Comparison of ENCODE assay signal across 10 mouse cellular contexts in the genomic region with DNA sequence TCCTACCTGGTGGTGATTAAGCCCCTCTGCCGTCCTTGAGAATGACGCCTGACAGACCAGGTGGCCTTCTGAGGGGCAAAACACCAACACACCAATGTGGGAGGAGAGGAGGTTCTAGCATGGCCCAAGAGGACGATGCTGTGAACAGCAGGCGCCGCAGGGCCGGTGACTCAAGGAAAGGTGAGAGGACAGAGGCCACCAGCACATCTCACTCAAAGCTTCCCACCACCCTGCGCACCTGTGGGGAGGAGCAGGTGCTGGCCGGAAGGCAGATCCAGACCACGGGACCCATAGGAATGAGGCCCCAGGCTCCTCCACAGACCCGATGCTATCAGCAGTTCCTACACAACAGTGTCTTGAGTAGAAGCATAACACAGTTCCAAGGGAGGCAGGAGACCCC. TPM values are rescaled to one million over a fixed set of nuclear protein-coding genes. Genes with fewer than 3 reads are reported as not detected.
DNase-seq lines count a peak whose midpoint lies in the region; ATAC-seq and TF ChIP-seq lines count a peak whose summit lies in the region.
"Had no signal": no experiment of that assay in that cellular context is flagged by ENCODE, and none has a peak within 500 bp of the region (broad histone marks: within the 10 kb centered on the region; RNA-seq: fewer than 3 reads in every experiment).

No protein-coding gene starts in this region.

- H3K9me3 ChIP-seq in kidney, embryonic 14.5 days (ENCODE audit: control insufficient read depth, low read length), result no peaks in the 10 kb centered on the region
- no peaks in the 10 kb centered on the region for H3K9me3 ChIP-seq in embryonic facial prominence, embryonic 10.5 days
- H3K9me3 ChIP-seq in hindbrain, embryonic 10.5 days, result no peaks in the 10 kb centered on the region
- H3K9me3 ChIP-seq in midbrain, embryonic 14.5 days (ENCODE audit: control insufficient read depth, low read length), result no peaks in the 10 kb centered on the region
- H3K9me3 ChIP-seq in liver, postnatal 0 days (ENCODE audit: low read length), result no peaks in the 10 kb centered on the region

- ATAC-seq in kidney, embryonic 14.5 days (ENCODE audit: low FRiP score, low TSS enrichment), result no peak
- ATAC-seq in midbrain, embryonic 14.5 days (ENCODE audit: low FRiP score, low TSS enrichment), result no peak
- ATAC-seq in liver, postnatal 0 days, result no peak
- no peak for ATAC-seq in megakaryocyte-erythroid progenitor cell, adult 5-6 weeks (replicated peaks; ENCODE audit: low FRiP score, low TSS enrichment, poor library complexity, severe bottlenecking)

- peak overlapping the region; percentile 82 for H3K4me3 ChIP-seq in kidney, embryonic 14.5 days (ENCODE audit: low read length)
- peak overlapping the region; percentile 95 for H3K4me3 ChIP-seq in embryonic facial prominence, embryonic 10.5 days
- peak overlapping the region; percentile 95 for H3K4me3 ChIP-seq in hindbrain, embryonic 10.5 days
- peak overlapping the region; percentile 91 for H3K4me3 ChIP-seq in midbrain, embryonic 14.5 days (replicated peaks; ENCODE audit: low read depth, low read length)
- no peak overlapping the region for H3K4me3 ChIP-seq in liver, postnatal 0 days (ENCODE audit: low read depth, low read length)

- peak overlapping the region; percentile 91; the same call in 1 of the 2 replicates for H3K9ac ChIP-seq in kidney, embryonic 14.5 days (ENCODE audit: low read depth, low read length)
- H3K9ac ChIP-seq in midbrain, embryonic 14.5 days (replicated peaks; ENCODE audit: low read length), result peak overlapping the region; percentile 98
- H3K9ac ChIP-seq in liver, postnatal 0 days (replicated peaks), result no peak overlapping the region

- TF ChIP-seq EP300 in liver, postnatal 0 days (IDR thresholded peaks at IDR 0.05; ENCODE audit: low read depth), result no peak

- H3K4me2 ChIP-seq in kidney, embryonic 14.5 days (replicated peaks; ENCODE audit: low read depth, low read length), result peak overlapping the region; percentile 96
- peak overlapping the region; percentile 86 for H3K4me2 ChIP-seq in midbrain, embryonic 14.5 days (ENCODE audit: low read length)
- no peak overlapping the region for H3K4me2 ChIP-seq in liver, postnatal 0 days (ENCODE audit: low read depth, low read length)

- no peaks in the 10 kb centered on the region for H3K36me3 ChIP-seq in kidney, embryonic 14.5 days (ENCODE audit: control insufficient read depth, insufficient read depth, low read length)
- H3K36me3 ChIP-seq in embryonic facial prominence, embryonic 10.5 days (replicated peaks), result peaks cover 3% of the 10 kb centered on the region; the same call in 1 of the 2 replicates
- no peaks in the 10 kb centered on the region; the same call in 1 of the 2 replicates for H3K36me3 ChIP-seq in hindbrain, embryonic 10.5 days
- H3K36me3 ChIP-seq in midbrain, embryonic 14.5 days (ENCODE audit: control insufficient read depth, insufficient read depth, low read length), result no peaks in the 10 kb centered on the region
- H3K36me3 ChIP-seq in liver, postnatal 0 days (replicated peaks; ENCODE audit: insufficient read depth, low read length), result no peaks in the 10 kb centered on the region

- no peak overlapping the region for H3K27ac ChIP-seq in kidney, embryonic 14.5 days (ENCODE audit: low read depth, low read length)
- H3K27ac ChIP-seq in embryonic facial prominence, embryonic 10.5 days (replicated peaks), result peak overlapping the region; percentile 96; the same call in 1 of the 2 replicates
- peak overlapping the region; percentile 98 for H3K27ac ChIP-seq in hindbrain, embryonic 10.5 days
- H3K27ac ChIP-seq in midbrain, embryonic 14.5 days (replicated peaks; ENCODE audit: low read depth, low read length), result peak overlapping the region; percentile 91
- no peak overlapping the region for H3K27ac ChIP-seq in liver, postnatal 0 days (ENCODE audit: low read depth)

- TF ChIP-seq CTCF in liver, postnatal 0 days (IDR thresholded peaks at IDR 0.05; ENCODE audit: low read depth), result no peak

- H3K4me1 ChIP-seq in kidney, embryonic 14.5 days (ENCODE audit: control insufficient read depth, insufficient read depth, low read length), result peaks cover 28% of the 10 kb centered on the region
- peaks cover 52% of the 10 kb centered on the region for H3K4me1 ChIP-seq in embryonic facial prominence, embryonic 10.5 days
- peaks cover 73% of the 10 kb centered on the region for H3K4me1 ChIP-seq in hindbrain, embryonic 10.5 days (replicated peaks)
- H3K4me1 ChIP-seq in midbrain, embryonic 14.5 days (ENCODE audit: control insufficient read depth, insufficient read depth, low read length), result peaks cover 30% of the 10 kb centered on the region
- H3K4me1 ChIP-seq in liver, postnatal 0 days (ENCODE audit: insufficient read depth), result peaks cover 5% of the 10 kb centered on the region

- WGBS in kidney, embryonic 14.5 days, result 26% methylated on average over 10 of the region's 10 CpGs
- WGBS in embryonic facial prominence, embryonic 10.5 days, result 39% methylated on average over 10 of the region's 10 CpGs
- 45% methylated on average over 10 of the region's 10 CpGs for WGBS in hindbrain, embryonic 10.5 days
- WGBS in midbrain, embryonic 14.5 days, result 26% methylated on average over 10 of the region's 10 CpGs
- 41% methylated on average over 10 of the region's 10 CpGs for WGBS in liver, postnatal 0 days (ENCODE audit: insufficient replicate concordance)

- no peak for DNase-seq in kidney, postnatal 25 days
- DNase-seq in embryonic facial prominence, embryonic 10.5 days (ENCODE audit: low spot score), result no peak
- DNase-seq in hindbrain, embryonic 10.5 days (ENCODE audit: low spot score), result no peak
- DNase-seq in midbrain, embryonic 14.5 days, result no peak
- no peak for DNase-seq in layer of hippocampus, adult 9-11 months
- no peak for DNase-seq in liver, postnatal 0 days
- DNase-seq: gastrocnemius, postnatal 14 days; layer of hippocampus, postnatal 36 days had no signal

- no peaks in the 10 kb centered on the region for H3K27me3 ChIP-seq in kidney, embryonic 14.5 days (ENCODE audit: control insufficient read depth, insufficient read depth, low read length)
- peaks cover 11% of the 10 kb centered on the region for H3K27me3 ChIP-seq in embryonic facial prominence, embryonic 10.5 days (replicated peaks; ENCODE audit: low read depth, poor library complexity, severe bottlenecking)
- peaks cover 16% of the 10 kb centered on the region for H3K27me3 ChIP-seq in hindbrain, embryonic 10.5 days (ENCODE audit: insufficient read depth, poor library complexity, severe bottlenecking)
- no peaks in the 10 kb centered on the region for H3K27me3 ChIP-seq in midbrain, embryonic 14.5 days (ENCODE audit: control insufficient read depth, insufficient read depth, low read length)
- peaks cover 41% of the 10 kb centered on the region for H3K27me3 ChIP-seq in liver, postnatal 0 days (ENCODE audit: insufficient read depth, low read length)

RNA-seq across cellular contexts. Expression of gene Nkain1, which starts 1.4 kb away (rescaled TPM):
- polyA plus RNA-seq in kidney, embryonic 14.5 days (2014; fragmentation: Nextera tagmentation; extraction: Ambion mirVana), result 6.7 and 17.2 TPM in 2 replicates
- 4.5 and 6.2 TPM in 2 replicates for polyA plus RNA-seq in embryonic facial prominence, embryonic 10.5 days (2016; fragmentation: Nextera tagmentation; extraction: Ambion mirVana)
- polyA plus RNA-seq in hindbrain, embryonic 10.5 days (2016; fragmentation: Nextera tagmentation; extraction: Ambion mirVana), result 5.9 and 14.4 TPM in 2 replicates
- 25.7 and 76.6 TPM in 2 replicates for polyA plus RNA-seq in midbrain, embryonic 14.5 days (2014; fragmentation: Nextera tagmentation; extraction: Ambion mirVana)
- polyA plus RNA-seq in liver, postnatal 0 days (2015; fragmentation: Nextera tagmentation; extraction: Ambion mirVana), result 0.12 TPM in 1 of 2 replicates, not detected in the other
- 0.44 TPM in 1 of 2 replicates, not detected in the other for total RNA-seq in megakaryocyte-erythroid progenitor cell, adult 5-6 weeks (2014; fragmentation: Nextera tagmentation)
- not detected in 2 replicates for total RNA-seq in megakaryocyte-erythroid progenitor cell, adult 5-6 weeks (2017)

Comparison
In these comparisons a context has a peak if more than half of its experiments do, and no peak if none do; other contexts are left out.
1. H3K27ac ChIP-seq: peak in embryonic facial prominence, embryonic 10.5 days (single experiment), hindbrain, embryonic 10.5 days (single experiment) and midbrain, embryonic 14.5 days (single experiment); none in kidney, embryonic 14.5 days (single experiment) and liver, postnatal 0 days (single experiment).